Mouse (Mus musculus) liver, embryonic 12.5 days (tissue): ENCODE measurements around the gene Mgat3. TPM values are rescaled to one million over a fixed set of nuclear protein-coding genes. Genes with fewer than 3 reads are reported as not detected.

Experiments used
- ATAC-seq: fragments of 200-750 bp; cut with Nextera tagmentation; 2 replicates; pipeline ENCODE4 v1.8.0; 2017; ENCODE audit warnings: moderate number of reproducible peaks, mild to moderate bottlenecking, moderate library complexity
- H3K27ac ChIP-seq: fragments of 300-500 bp; sonication (generic); 2 replicates; pipeline ENCODE4 v1.5.1; 2016; ENCODE audit warnings: mild to moderate bottlenecking
- H3K27me3 ChIP-seq: fragments of 300-500 bp; sonication (generic); replicated peaks from 2 replicates; pipeline ENCODE4 v1.6.1; 2016; ENCODE audit warnings: mild to moderate bottlenecking, moderate library complexity
- H3K36me3 ChIP-seq: fragments of 300-500 bp; sonication (generic); 2 replicates; pipeline ENCODE4 v1.6.1; 2016; ENCODE audit warnings: mild to moderate bottlenecking, moderate library complexity
- H3K4me1 ChIP-seq: fragments of 300-500 bp; sonication (generic); 2 replicates; pipeline ENCODE4 v1.6.1; 2016
- H3K4me2 ChIP-seq: fragments of 300-500 bp; sonication (generic); 2 replicates; pipeline ENCODE4 v1.6.1; 2016; ENCODE audit warnings: mild to moderate bottlenecking, moderate library complexity
- H3K4me3 ChIP-seq: fragments of 300-500 bp; sonication (generic); 2 replicates; pipeline ENCODE4 v1.5.1; 2016; ENCODE audit warnings: mild to moderate bottlenecking, moderate library complexity
- H3K9ac ChIP-seq: fragments of 300-500 bp; sonication (generic); 2 replicates; pipeline ENCODE4 v1.6.1; 2016; ENCODE audit warnings: mild to moderate bottlenecking, moderate library complexity
- H3K9me3 ChIP-seq: fragments of 300-500 bp; sonication (generic); replicated peaks from 2 replicates; pipeline ENCODE4 v1.6.1; 2016; ENCODE audit warnings: mild to moderate bottlenecking, moderate library complexity
- WGBS: fragments of 180-500 bp; shearing (Covaris S2); methylation state at CpG from one replicate; pipeline ENCODE4 v1.1.7; 2016; ENCODE audit not compliant: insufficient replicate concordance; 5-methylcytosine and 5-hydroxymethylcytosine counted together
- polyA plus RNA-seq: library from polyadenylated mRNA; unstranded; fragments of >200 nt; fragmentation: Nextera tagmentation; extraction: Ambion mirVana; gene quantifications from 2 replicates; pipeline ENCODE4 v1.2.1, GENCODE M21; 2016

The Mgat3 gene
- polyA plus RNA-seq, 1 experiment from 2014 or later, result 1.2 TPM

DNA sequence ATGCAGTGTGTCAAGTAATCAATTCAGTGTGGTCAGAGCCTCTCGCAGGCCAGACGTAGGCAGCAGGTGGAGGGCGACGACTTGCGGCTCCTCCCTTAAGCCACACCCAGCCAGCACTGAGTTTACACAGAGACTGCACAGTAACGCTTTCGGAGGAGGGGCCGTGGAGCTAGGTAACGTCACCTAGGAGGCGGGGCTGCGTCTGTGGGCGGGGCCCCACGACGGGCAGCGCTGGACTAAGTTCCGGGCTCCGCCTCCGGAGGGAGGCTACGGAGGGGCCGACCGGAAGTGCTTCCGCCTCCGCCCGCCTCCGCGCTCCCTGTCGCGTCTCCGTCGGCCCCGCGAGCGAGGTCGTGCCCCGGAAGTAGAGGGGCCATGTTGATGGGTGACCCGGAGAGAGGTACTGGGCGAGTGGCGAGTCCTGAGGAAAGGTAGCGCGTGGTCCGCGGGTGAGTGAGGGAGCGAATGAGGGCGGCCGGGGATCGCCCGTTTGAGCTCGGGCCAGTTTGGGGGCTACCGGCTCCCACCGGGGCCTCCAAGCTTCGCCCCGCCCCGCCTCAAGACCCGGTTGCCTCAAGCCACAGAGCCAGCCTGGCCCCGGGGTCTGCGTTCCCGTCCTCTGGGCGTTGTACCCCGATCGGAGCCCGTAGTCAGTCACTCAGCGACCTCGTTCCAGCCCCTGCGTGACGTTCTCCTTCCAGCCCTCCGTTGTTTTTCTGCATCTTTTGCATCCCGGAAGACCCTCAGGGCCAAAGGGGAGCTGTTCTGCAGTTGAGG, 60.4 kb downstream of the Mgat3 start, which contains the start of gene Mief1:
Mief1 (plus strand) TSS at position 286 of the 777 bp plus-strand sequence.
- peak within 1 kb of the TSS; percentile 96 for H3K4me2 ChIP-seq
- peak; percentile 98 for ATAC-seq
- peaks cover 47% of the 10 kb centered on the region for H3K4me1 ChIP-seq
- H3K27ac ChIP-seq, result peak within 1 kb of the TSS; percentile 87
- H3K4me3 ChIP-seq, result peak within 1 kb of the TSS; percentile 97
- H3K36me3 ChIP-seq, result peaks cover 38% of the 10 kb centered on the region
- peak within 1 kb of the TSS; percentile 93 for H3K9ac ChIP-seq
- under 1% methylated on average over 67 of the region's 67 CpGs for WGBS
- H3K9me3 ChIP-seq, result no peaks in the 10 kb centered on the region
- H3K27me3 ChIP-seq, result no peaks in the 10 kb centered on the region

DNA sequence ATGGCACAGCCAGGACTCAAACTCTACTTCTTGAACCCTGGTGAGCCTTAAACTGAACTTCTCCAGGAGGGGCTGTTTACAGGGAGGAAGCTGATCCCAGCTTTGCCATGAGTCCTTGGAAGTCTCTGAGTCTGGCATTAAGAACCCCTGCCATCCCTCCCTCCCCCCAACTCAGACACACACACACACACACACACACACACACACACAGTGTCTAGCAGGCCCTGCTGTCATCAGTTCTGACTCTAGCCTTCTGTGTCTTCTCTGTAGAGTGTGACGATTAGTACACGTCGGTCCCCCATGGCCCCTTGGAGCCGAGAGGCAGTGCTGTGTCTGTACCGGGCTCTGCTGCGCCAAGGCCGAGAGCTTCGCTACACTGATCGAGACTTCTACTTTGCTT, 62.0 kb downstream of the Mgat3 start, which contains the start of gene AC140267.1:
AC140267.1 (plus strand) TSS at position 301 of the 400 bp plus-strand sequence.
- Histone ChIP-seq H3K4me2 (peak within 1 kb of the TSS; percentile 96), H3K27ac (peak within 1 kb of the TSS; percentile 86), H3K4me1 (peaks cover 47% of the 10 kb centered on the region), H3K4me3 (peak within 1 kb of the TSS; percentile 97), H3K9me3 (no peaks in the 10 kb centered on the region), H3K27me3 (no peaks in the 10 kb centered on the region), H3K9ac (peak within 1 kb of the TSS; percentile 93), H3K36me3 (peaks cover 48% of the 10 kb centered on the region)
- WGBS, result 88% methylated on average over 9 of the region's 9 CpGs
- ATAC-seq, result no peak

DNA sequence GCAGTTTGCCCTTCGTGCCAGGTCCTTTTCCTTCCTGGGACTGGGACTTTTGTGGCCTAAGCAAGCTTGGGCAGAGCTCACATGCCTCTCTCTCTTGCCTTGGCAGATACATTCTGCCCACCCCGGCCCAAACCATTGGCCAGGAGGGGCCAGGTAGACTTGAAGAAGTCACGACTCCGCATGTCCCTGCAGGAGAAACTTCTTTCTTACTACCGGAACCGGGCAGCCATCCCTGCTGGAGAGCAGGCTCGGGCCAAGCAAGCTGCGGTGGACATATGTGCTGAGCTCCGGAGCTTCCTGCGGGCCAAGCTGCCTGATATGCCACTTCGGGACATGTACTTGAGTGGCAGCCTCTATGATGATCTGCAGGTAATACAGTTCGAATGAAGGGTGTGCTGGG, 74.6 kb downstream of the Mgat3 start:
- Histone ChIP-seq H3K36me3 (peaks cover 93% of the 10 kb centered on the region), H3K4me2 (no peak overlapping the region), H3K4me3 (no peak overlapping the region), H3K9me3 (no peaks in the 10 kb centered on the region), H3K27me3 (no peaks in the 10 kb centered on the region), H3K9ac (no peak overlapping the region), H3K27ac (peak overlapping the region; percentile 97), H3K4me1 (peaks cover 55% of the 10 kb centered on the region)
- 92% methylated on average over 12 of the region's 12 CpGs for WGBS
- no peak for ATAC-seq

DNA sequence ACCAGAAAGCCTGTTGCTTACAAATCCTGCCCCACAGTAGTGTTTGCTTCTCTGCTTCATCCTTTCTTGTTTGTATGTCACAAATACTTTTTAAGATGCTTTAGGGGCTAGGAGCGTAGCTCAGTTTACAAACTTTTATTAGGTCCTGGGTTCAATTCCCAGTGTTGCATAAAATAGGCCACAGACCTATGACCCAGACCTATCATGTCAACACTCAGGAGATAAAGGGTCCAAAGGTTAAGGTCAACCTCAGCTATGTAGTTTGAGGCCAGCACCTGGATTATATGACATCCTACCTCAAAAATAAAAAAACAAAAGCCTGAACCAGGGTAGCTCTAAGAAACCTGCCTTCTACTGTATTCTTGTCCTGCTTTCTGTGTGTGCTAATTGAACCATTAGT, 75.1 kb downstream of the Mgat3 start:
- H3K9me3 ChIP-seq, result no peaks in the 10 kb centered on the region
- H3K4me3 ChIP-seq, result no peak overlapping the region
- peak overlapping the region; percentile 97 for H3K27ac ChIP-seq
- H3K36me3 ChIP-seq, result peaks cover 93% of the 10 kb centered on the region
- H3K4me1 ChIP-seq, result peaks cover 60% of the 10 kb centered on the region
- no peaks in the 10 kb centered on the region for H3K27me3 ChIP-seq
- H3K9ac ChIP-seq, result no peak overlapping the region
- H3K4me2 ChIP-seq, result no peak overlapping the region
- no peak for ATAC-seq
- 86% methylated on average over 1 of the region's 1 CpGs for WGBS

GRCm38 (mm10) chr15:80249672-80250071, 76.2 kb downstream of the Mgat3 start:
- 87% methylated on average over 10 of the region's 10 CpGs for WGBS
- H3K9me3 ChIP-seq, result no peaks in the 10 kb centered on the region
- H3K9ac ChIP-seq, result peak overlapping the region; percentile 66
- H3K27me3 ChIP-seq, result no peaks in the 10 kb centered on the region
- H3K27ac ChIP-seq, result peak overlapping the region; percentile 97
- peaks cover 70% of the 10 kb centered on the region for H3K4me1 ChIP-seq
- H3K36me3 ChIP-seq, result peaks cover 84% of the 10 kb centered on the region
- H3K4me2 ChIP-seq, result peak overlapping the region; percentile 71
- no peak overlapping the region for H3K4me3 ChIP-seq
- no peak for ATAC-seq

DNA sequence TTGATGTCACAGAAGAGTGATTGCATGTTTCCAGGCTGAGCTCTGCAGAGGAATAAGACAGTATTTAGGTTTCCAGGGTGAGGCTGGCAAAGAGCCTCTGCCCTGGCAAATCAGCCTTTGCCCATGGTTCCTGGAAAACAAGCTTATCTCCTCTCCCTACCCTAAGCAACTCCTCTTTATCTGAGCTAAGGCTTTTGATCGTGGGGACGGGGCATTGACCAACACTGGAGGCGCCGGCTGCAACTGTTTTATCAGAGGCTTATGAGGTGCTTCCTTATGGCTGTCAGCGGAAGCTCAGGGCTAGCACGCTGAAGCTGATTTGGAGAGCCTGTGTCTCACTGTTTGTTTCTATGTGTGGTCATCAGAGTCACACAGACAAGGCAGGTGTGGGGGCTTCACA, 77.1 kb downstream of the Mgat3 start:
- peaks cover 70% of the 10 kb centered on the region for H3K4me1 ChIP-seq
- ATAC-seq, result peak; percentile 67
- peaks cover 77% of the 10 kb centered on the region for H3K36me3 ChIP-seq
- peak overlapping the region; percentile 66 for H3K9ac ChIP-seq
- peak overlapping the region; percentile 71 for H3K4me2 ChIP-seq
- 13% methylated on average over 6 of the region's 6 CpGs for WGBS
- H3K27ac ChIP-seq, result peak overlapping the region; percentile 97
- peak overlapping the region; percentile 42 for H3K4me3 ChIP-seq
- no peaks in the 10 kb centered on the region for H3K27me3 ChIP-seq
- no peaks in the 10 kb centered on the region for H3K9me3 ChIP-seq

- Histone ChIP-seq H3K27ac (peak overlapping the region; percentile 99), H3K4me3 (no peak overlapping the region), H3K9me3 (no peaks in the 10 kb centered on the region), H3K4me2 (peak overlapping the region; percentile 85), H3K4me1 (peaks cover 83% of the 10 kb centered on the region), H3K9ac (peak overlapping the region; percentile 100), H3K27me3 (no peaks in the 10 kb centered on the region), H3K36me3 (peaks cover 75% of the 10 kb centered on the region)
- 63% methylated on average over 2 of the region's 2 CpGs for WGBS
- no peak for ATAC-seq
These were observed 80.0 kb downstream of the Mgat3 start for GRCm38 (mm10) chr15:80253530-80253929.

- 50% methylated on average over 6 of the region's 6 CpGs for WGBS
- H3K9me3 ChIP-seq, result no peaks in the 10 kb centered on the region
- H3K4me3 ChIP-seq, result peak overlapping the region; percentile 98
- H3K27me3 ChIP-seq, result no peaks in the 10 kb centered on the region
- peak overlapping the region; percentile 85 for H3K4me2 ChIP-seq
- peaks cover 75% of the 10 kb centered on the region for H3K36me3 ChIP-seq
- peaks cover 83% of the 10 kb centered on the region for H3K4me1 ChIP-seq
- ATAC-seq, result no peak
- H3K27ac ChIP-seq, result peak overlapping the region; percentile 99
- peak overlapping the region; percentile 100 for H3K9ac ChIP-seq
These were observed 80.7 kb downstream of the Mgat3 start for GRCm38 (mm10) chr15:80254207-80254606.

DNA sequence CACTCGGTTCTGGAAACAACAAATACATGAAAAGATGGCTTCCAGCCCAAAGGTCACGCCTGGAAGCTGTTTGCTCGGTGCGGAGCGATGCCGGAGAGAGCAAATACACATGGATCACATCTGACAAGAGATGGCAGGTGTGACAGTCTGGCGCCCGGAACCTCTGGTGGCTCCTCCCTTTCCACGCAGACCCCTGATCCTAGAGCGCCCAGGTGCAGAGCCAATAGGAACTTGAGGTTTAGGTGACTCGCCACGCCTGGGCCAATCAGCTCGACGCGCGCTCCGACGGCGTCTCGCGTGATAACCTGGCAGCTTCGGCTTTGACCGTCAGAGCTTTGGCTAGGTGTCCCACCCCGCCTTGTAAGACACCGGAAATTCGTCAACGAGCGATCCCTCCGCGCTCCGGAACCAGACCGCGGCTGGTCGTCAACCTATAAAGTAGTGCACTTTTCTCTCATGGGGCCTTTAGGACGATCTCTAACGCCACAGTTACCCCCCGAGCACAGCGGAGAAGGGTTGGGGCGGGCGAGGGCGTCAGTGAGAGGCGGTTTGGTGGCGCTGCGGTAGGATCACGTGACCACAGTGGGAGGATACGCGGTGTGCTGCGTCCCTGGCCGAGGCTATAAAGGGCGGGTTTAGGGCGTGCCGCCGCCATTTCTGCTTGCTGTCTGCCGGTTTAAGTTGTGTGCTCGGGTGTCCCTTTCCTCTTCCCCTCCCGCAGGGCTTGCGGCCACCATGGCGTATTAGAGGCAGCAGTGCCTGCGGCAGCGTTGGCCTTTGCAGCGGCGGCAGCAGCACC, 81.5 kb downstream of the Mgat3 start, which contains the start of gene Atf4:
Atf4 (plus strand) TSS at position 338 of the 799 bp plus-strand sequence.
- Histone ChIP-seq H3K27me3 (no peaks in the 10 kb centered on the region), H3K9me3 (no peaks in the 10 kb centered on the region), H3K27ac (peak within 1 kb of the TSS; percentile 99), H3K4me3 (peak within 1 kb of the TSS; percentile 98), H3K4me1 (peaks cover 83% of the 10 kb centered on the region), H3K4me2 (peak within 1 kb of the TSS; percentile 85), H3K9ac (peak within 1 kb of the TSS; percentile 100), H3K36me3 (peaks cover 75% of the 10 kb centered on the region)
- ATAC-seq, result peak; percentile 85
- WGBS, result under 1% methylated on average over 62 of the region's 62 CpGs

- H3K9ac ChIP-seq, result peak overlapping the region; percentile 100
- H3K27me3 ChIP-seq, result no peaks in the 10 kb centered on the region
- H3K27ac ChIP-seq, result peak overlapping the region; percentile 99
- H3K4me1 ChIP-seq, result peaks cover 83% of the 10 kb centered on the region
- under 1% methylated on average over 51 of the region's 51 CpGs for WGBS
- H3K9me3 ChIP-seq, result no peaks in the 10 kb centered on the region
- peak; percentile 29 for ATAC-seq
- H3K36me3 ChIP-seq, result peaks cover 78% of the 10 kb centered on the region
- H3K4me2 ChIP-seq, result peak overlapping the region; percentile 85
- H3K4me3 ChIP-seq, result peak overlapping the region; percentile 98
These were observed 82.2 kb downstream of the Mgat3 start for GRCm38 (mm10) chr15:80255646-80256121.

GRCm38 (mm10) chr15:80256242-80256641, 82.7 kb downstream of the Mgat3 start:
- WGBS, result 4% methylated on average over 16 of the region's 16 CpGs
- Histone ChIP-seq H3K9ac (peak overlapping the region; percentile 100), H3K27me3 (no peaks in the 10 kb centered on the region), H3K9me3 (no peaks in the 10 kb centered on the region), H3K36me3 (peaks cover 78% of the 10 kb centered on the region), H3K4me3 (peak overlapping the region; percentile 98), H3K4me1 (peaks cover 82% of the 10 kb centered on the region), H3K4me2 (peak overlapping the region; percentile 85), H3K27ac (peak overlapping the region; percentile 99)
- no peak for ATAC-seq
